Mouse (Mus musculus): ENCODE data around the gene Sub1. TPM values are rescaled to one million over a fixed set of nuclear protein-coding genes. Genes with fewer than 3 reads are reported as not detected.

Sub1 gene
- total and polyA plus RNA-seq, 2 experiments from 2014 or later = 133 to 676 TPM

DNA sequence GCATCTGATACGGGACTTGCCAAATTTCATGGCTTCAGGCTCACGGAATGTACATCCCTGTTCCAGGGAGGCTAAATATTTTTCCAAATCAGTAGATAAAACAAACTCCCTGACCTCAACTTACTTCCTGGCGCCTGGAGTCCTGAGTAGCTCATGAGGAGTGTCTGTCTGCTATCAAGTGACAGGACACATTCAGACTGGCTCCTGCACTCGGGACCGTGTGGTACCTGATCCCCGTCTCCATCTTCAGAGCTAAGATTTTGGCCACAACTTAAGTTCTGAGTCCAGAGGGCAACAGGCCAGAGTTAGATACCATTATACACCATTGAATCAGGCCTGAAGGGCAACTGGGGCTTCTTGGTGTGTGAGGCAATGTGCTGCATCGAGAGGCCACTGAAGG is 40.7 kb downstream of the Sub1 start:
- DNase-seq (ENCODE audit: low spot score) = no peak
- Histone ChIP-seq H3K4me3 (ENCODE audit: low read depth, low read length) (no peak overlapping the region), H3K9me3 (ENCODE audit: low read length) (no peaks in the 10 kb centered on the region), H3K9ac (replicated peaks; ENCODE audit: low read length, poor library complexity, severe bottlenecking) (no peak overlapping the region), H3K27me3 (ENCODE audit: insufficient read depth, low read length) (no peaks in the 10 kb centered on the region), H3K4me2 (ENCODE audit: low read depth, low read length, poor library complexity, severe bottlenecking) (no peak overlapping the region), H3K36me3 (ENCODE audit: insufficient read depth, low read length) (no peaks in the 10 kb centered on the region), H3K27ac (ENCODE audit: low read depth, low read length) (no peak overlapping the region), H3K4me1 (ENCODE audit: insufficient read depth, low read length) (no peaks in the 10 kb centered on the region)
- 91% methylated on average over 7 of the region's 7 CpGs for WGBS
- TF ChIP-seq CTCF (IDR thresholded peaks at IDR 0.05) = no peak
- ATAC-seq (ENCODE audit: low FRiP score) = no peak

DNA sequence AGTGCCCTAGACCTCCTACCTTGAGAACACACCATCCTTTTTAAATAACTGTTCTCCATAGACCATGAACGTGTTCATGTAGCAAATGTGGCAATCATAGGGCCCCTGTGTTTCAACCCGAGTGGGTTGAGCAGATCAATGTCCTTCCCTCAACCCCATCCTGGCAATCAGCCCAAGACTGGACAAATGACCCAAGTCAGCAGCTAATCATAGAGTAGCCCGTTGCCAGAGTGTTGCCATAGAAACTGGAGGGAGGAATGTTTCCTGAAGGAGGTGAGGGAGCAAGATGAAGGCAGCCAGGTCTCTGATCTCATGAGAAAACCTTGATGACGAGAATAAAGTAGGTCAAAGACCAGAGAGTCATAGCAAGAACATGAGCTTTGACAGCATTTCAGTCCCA is 42.6 kb downstream of the Sub1 start:
- WGBS = 61% methylated on average over 4 of the region's 4 CpGs
- Histone ChIP-seq H3K9ac (replicated peaks; ENCODE audit: low read length, poor library complexity, severe bottlenecking) (no peak overlapping the region), H3K9me3 (ENCODE audit: low read length) (no peaks in the 10 kb centered on the region), H3K4me3 (ENCODE audit: low read depth, low read length) (no peak overlapping the region), H3K27ac (ENCODE audit: low read depth, low read length) (no peak overlapping the region), H3K27me3 (ENCODE audit: insufficient read depth, low read length) (no peaks in the 10 kb centered on the region), H3K4me1 (ENCODE audit: insufficient read depth, low read length) (no peaks in the 10 kb centered on the region), H3K36me3 (ENCODE audit: insufficient read depth, low read length) (no peaks in the 10 kb centered on the region), H3K4me2 (ENCODE audit: low read depth, low read length, poor library complexity, severe bottlenecking) (no peak overlapping the region)
- DNase-seq (ENCODE audit: low spot score) = no peak
- ATAC-seq (ENCODE audit: low FRiP score) = no peak
- TF ChIP-seq CTCF (IDR thresholded peaks at IDR 0.05) = no peak

DNA sequence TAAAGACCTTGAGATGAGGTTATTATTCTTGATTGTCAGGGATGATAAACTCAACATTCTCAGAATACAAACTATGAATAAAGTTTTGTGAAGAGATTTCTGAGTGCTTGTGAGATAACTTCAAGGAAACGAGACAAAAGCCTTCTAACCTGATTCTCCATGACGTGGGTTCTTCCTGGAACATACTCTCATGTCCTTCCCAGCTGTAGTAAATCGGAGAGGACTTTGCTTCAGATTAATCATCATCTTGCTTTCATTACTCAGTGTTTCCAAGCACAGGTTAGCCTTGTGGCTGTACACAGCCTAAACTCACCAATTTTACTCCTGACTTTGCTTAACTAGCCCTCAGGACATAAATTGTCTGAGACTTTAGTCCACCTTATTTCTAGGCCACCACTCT is 44.6 kb downstream of the Sub1 start:
- H3K9ac ChIP-seq (replicated peaks; ENCODE audit: low read length, poor library complexity, severe bottlenecking) = no peak overlapping the region
- WGBS = 89% methylated on average over 3 of the region's 3 CpGs
- no peaks in the 10 kb centered on the region for H3K27me3 ChIP-seq (ENCODE audit: insufficient read depth, low read length)
- H3K4me3 ChIP-seq (ENCODE audit: low read depth, low read length) = no peak overlapping the region
- no peaks in the 10 kb centered on the region for H3K36me3 ChIP-seq (ENCODE audit: insufficient read depth, low read length)
- no peak for DNase-seq (ENCODE audit: low spot score)
- no peak overlapping the region for H3K27ac ChIP-seq (ENCODE audit: low read depth, low read length)
- ATAC-seq (ENCODE audit: low FRiP score) = no peak
- H3K4me1 ChIP-seq (ENCODE audit: insufficient read depth, low read length) = no peaks in the 10 kb centered on the region
- no peaks in the 10 kb centered on the region for H3K9me3 ChIP-seq (ENCODE audit: low read length)
- no peak overlapping the region for H3K4me2 ChIP-seq (ENCODE audit: low read depth, low read length, poor library complexity, severe bottlenecking)
- TF ChIP-seq CTCF (IDR thresholded peaks at IDR 0.05) = no peak

DNA sequence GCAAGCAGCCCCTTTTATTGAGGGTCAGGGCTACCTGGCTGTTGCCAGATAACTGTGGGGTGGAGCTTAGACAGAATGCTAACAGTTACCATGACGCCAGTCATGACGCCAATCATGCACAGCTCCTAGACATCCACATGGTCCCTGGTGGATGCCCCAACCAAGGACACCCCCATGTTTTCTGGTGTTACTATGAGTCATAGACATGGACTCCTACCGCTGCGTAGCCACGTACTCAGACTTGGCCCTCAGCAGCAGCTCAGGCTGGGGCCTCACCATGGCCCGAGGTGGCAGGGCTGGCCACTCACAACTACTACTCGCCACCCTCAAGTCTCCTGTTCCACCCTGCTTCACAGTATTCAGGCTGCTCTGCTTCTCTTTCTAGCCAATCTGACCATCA is 45.6 kb downstream of the Sub1 start:
- no peaks in the 10 kb centered on the region for H3K9me3 ChIP-seq (ENCODE audit: low read length)
- H3K4me1 ChIP-seq (ENCODE audit: insufficient read depth, low read length) = no peaks in the 10 kb centered on the region
- H3K4me2 ChIP-seq (ENCODE audit: low read depth, low read length, poor library complexity, severe bottlenecking) = no peak overlapping the region
- no peak for TF ChIP-seq CTCF (IDR thresholded peaks at IDR 0.05)
- no peak overlapping the region for H3K4me3 ChIP-seq (ENCODE audit: low read depth, low read length)
- no peaks in the 10 kb centered on the region for H3K36me3 ChIP-seq (ENCODE audit: insufficient read depth, low read length)
- no peak overlapping the region for H3K9ac ChIP-seq (replicated peaks; ENCODE audit: low read length, poor library complexity, severe bottlenecking)
- H3K27me3 ChIP-seq (ENCODE audit: insufficient read depth, low read length) = no peaks in the 10 kb centered on the region
- ATAC-seq (ENCODE audit: low FRiP score) = no peak
- no peak overlapping the region for H3K27ac ChIP-seq (ENCODE audit: low read depth, low read length)
- 98% methylated on average over 7 of the region's 7 CpGs for WGBS
- DNase-seq (ENCODE audit: low spot score) = no peak

DNA sequence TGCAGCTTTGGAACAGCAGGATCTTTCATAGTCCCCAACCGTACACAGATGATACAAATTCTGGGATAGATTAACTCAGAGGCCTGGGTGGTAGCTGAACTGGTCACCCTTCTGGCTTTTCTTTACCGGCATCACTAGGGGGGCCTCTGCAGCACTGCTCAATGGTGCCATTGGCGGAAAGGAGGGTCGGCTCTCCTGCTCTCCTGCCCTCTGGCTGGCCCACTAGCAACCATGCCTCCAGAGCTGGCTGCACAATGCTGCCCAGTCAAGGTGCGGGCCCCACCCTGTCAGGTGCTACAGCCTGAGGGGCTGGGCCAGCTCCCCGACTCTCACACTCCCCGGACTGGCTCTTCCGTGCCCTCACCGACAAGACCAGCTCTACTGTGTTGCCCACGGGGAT is 46.6 kb downstream of the Sub1 start:
- WGBS = 92% methylated on average over 10 of the region's 10 CpGs
- H3K9ac ChIP-seq (replicated peaks; ENCODE audit: low read length, poor library complexity, severe bottlenecking) = no peak overlapping the region
- no peak for TF ChIP-seq CTCF (IDR thresholded peaks at IDR 0.05)
- H3K27me3 ChIP-seq (ENCODE audit: insufficient read depth, low read length) = no peaks in the 10 kb centered on the region
- H3K27ac ChIP-seq (ENCODE audit: low read depth, low read length) = no peak overlapping the region
- H3K9me3 ChIP-seq (ENCODE audit: low read length) = no peaks in the 10 kb centered on the region
- no peaks in the 10 kb centered on the region for H3K36me3 ChIP-seq (ENCODE audit: insufficient read depth, low read length)
- ATAC-seq (ENCODE audit: low FRiP score) (no peak), DNase-seq (ENCODE audit: low spot score) (no peak)
- no peak overlapping the region for H3K4me2 ChIP-seq (ENCODE audit: low read depth, low read length, poor library complexity, severe bottlenecking)
- no peak overlapping the region for H3K4me3 ChIP-seq (ENCODE audit: low read depth, low read length)
- no peaks in the 10 kb centered on the region for H3K4me1 ChIP-seq (ENCODE audit: insufficient read depth, low read length)

DNA sequence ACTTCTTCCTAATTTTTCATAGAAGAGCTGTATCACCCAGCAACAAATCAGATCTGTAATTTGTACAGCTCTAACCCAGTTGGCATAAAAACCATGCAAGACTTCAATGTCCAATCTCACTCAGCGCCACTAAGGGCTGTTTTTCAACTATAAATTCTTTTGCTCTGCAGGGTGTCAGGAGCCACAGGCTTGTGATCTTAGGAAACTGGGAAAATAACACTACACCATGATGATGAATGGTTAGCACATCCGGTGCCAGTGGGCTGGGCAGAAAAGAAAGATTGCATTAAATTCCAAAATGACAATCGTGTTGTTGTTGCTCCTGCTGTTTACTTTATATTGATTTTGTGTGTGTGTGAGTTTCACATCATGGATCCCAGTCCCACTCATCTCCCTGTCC is 47.3 kb downstream of the Sub1 start:
- ATAC-seq (ENCODE audit: low FRiP score) (no peak), DNase-seq (ENCODE audit: low spot score) (no peak)
- Histone ChIP-seq H3K27ac (ENCODE audit: low read depth, low read length) (no peak overlapping the region), H3K4me1 (ENCODE audit: insufficient read depth, low read length) (no peaks in the 10 kb centered on the region), H3K9me3 (ENCODE audit: low read length) (no peaks in the 10 kb centered on the region), H3K4me3 (ENCODE audit: low read depth, low read length) (no peak overlapping the region), H3K4me2 (ENCODE audit: low read depth, low read length, poor library complexity, severe bottlenecking) (no peak overlapping the region), H3K9ac (replicated peaks; ENCODE audit: low read length, poor library complexity, severe bottlenecking) (no peak overlapping the region), H3K27me3 (ENCODE audit: insufficient read depth, low read length) (no peaks in the 10 kb centered on the region), H3K36me3 (ENCODE audit: insufficient read depth, low read length) (no peaks in the 10 kb centered on the region)
- WGBS = 90% methylated on average over 3 of the region's 3 CpGs
- no peak for TF ChIP-seq CTCF (IDR thresholded peaks at IDR 0.05)

DNA sequence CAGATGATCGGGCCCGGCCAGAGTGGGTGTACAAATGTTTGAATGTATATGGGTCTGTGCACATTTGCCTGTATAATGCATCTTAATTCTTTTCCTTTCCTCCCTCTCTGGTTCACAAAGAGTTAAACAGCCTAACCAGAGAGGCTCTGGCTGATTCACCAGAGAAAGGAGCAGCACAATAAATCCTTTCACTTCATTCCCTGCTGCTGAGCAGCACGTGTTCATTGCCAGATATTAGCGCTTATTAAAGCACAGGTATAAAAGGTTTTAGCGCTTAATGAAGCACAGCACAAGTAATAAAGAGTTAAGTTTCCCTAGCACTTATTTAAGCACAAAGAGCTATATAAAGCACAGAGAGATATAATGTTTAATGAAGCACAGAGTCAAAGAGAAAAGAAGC is 55.9 kb downstream of the Sub1 start:
- ATAC-seq (ENCODE audit: low FRiP score) = no peak
- no peak overlapping the region for H3K27ac ChIP-seq (ENCODE audit: low read depth, low read length)
- H3K36me3 ChIP-seq (ENCODE audit: insufficient read depth, low read length) = no peaks in the 10 kb centered on the region
- H3K4me3 ChIP-seq (ENCODE audit: low read depth, low read length) = no peak overlapping the region
- H3K4me2 ChIP-seq (ENCODE audit: low read depth, low read length, poor library complexity, severe bottlenecking) = no peak overlapping the region
- no peak for TF ChIP-seq CTCF (IDR thresholded peaks at IDR 0.05)
- H3K4me1 ChIP-seq (ENCODE audit: insufficient read depth, low read length) = no peaks in the 10 kb centered on the region
- 52% methylated on average over 5 of the region's 5 CpGs for WGBS
- H3K9ac ChIP-seq (replicated peaks; ENCODE audit: low read length, poor library complexity, severe bottlenecking) = no peak overlapping the region
- no peaks in the 10 kb centered on the region for H3K9me3 ChIP-seq (ENCODE audit: low read length)
- no peak for DNase-seq (ENCODE audit: low spot score)
- no peaks in the 10 kb centered on the region for H3K27me3 ChIP-seq (ENCODE audit: insufficient read depth, low read length)

Other genes starting within 250 kb of the Sub1 start
- 2.7 and 2.9 TPM in 2 replicates for gene Npr3, start 89.7 kb downstream of the Sub1 start, total RNA-seq (2014; rRNA removed)
- gene Npr3, start 89.7 kb downstream of the Sub1 start, polyA plus RNA-seq (2015; fragmentation: Nextera tagmentation; extraction: Ambion mirVana) = 0.63 and 0.75 TPM in 2 replicates
- gene Zfr, start 120.8 kb upstream of the Sub1 start, total RNA-seq (2014; rRNA removed) = 245 and 300 TPM in 2 replicates
- gene Zfr, start 120.8 kb upstream of the Sub1 start, polyA plus RNA-seq (2015; fragmentation: Nextera tagmentation; extraction: Ambion mirVana) = 198 and 212 TPM in 2 replicates
- 10.4 and 12.6 TPM in 2 replicates for gene Mtmr12, start 208.0 kb upstream of the Sub1 start, total RNA-seq (2014; rRNA removed)
- gene Mtmr12, start 208.0 kb upstream of the Sub1 start, polyA plus RNA-seq (2015; fragmentation: Nextera tagmentation; extraction: Ambion mirVana) = 4.5 and 4.8 TPM in 2 replicates

Measured in midbrain, postnatal 0 days (tissue).